Mouse (Mus musculus): ENCODE data around the gene 1700056E22Rik.

Gene 1700056E22Rik

GRCm38 (mm10) chr1:184014091-184014490 is 20.0 kb downstream of the 1700056E22Rik start:
- TF ChIP-seq GATA4 (IDR thresholded peaks at IDR 0.05; ENCODE audit: insufficient replicate concordance, low read length), result no peak

GRCm38 (mm10) chr1:184013106-184013505 is 21.0 kb downstream of the 1700056E22Rik start, which contains the start of gene Dusp10:
TSS of gene Dusp10 (plus strand) at chr1:184013302.
- TF ChIP-seq GATA4 (IDR thresholded peaks at IDR 0.05; ENCODE audit: insufficient replicate concordance, low read length), result no peak

- TF ChIP-seq GATA4 (IDR thresholded peaks at IDR 0.05; ENCODE audit: insufficient replicate concordance, low read length), result no peak
Observed at GRCm38 (mm10) chr1:184011311-184011710, 22.8 kb downstream of the 1700056E22Rik start.

GRCm38 (mm10) chr1:184006086-184006485 is 28.0 kb downstream of the 1700056E22Rik start:
- TF ChIP-seq GATA4 (IDR thresholded peaks at IDR 0.05; ENCODE audit: insufficient replicate concordance, low read length), result no peak

- TF ChIP-seq GATA4 (IDR thresholded peaks at IDR 0.05; ENCODE audit: insufficient replicate concordance, low read length), result no peak
Observed at GRCm38 (mm10) chr1:184005315-184006058, 28.6 kb downstream of the 1700056E22Rik start.

- no peak for TF ChIP-seq GATA4 (IDR thresholded peaks at IDR 0.05; ENCODE audit: insufficient replicate concordance, low read length)
Observed at GRCm38 (mm10) chr1:184004311-184004710, 29.8 kb downstream of the 1700056E22Rik start.

- no peak for TF ChIP-seq GATA4 (IDR thresholded peaks at IDR 0.05; ENCODE audit: insufficient replicate concordance, low read length)
Observed at GRCm38 (mm10) chr1:184002470-184002869, 31.6 kb downstream of the 1700056E22Rik start.

- no peak for TF ChIP-seq GATA4 (IDR thresholded peaks at IDR 0.05; ENCODE audit: insufficient replicate concordance, low read length)
Observed at GRCm38 (mm10) chr1:183997207-183997606, 36.9 kb downstream of the 1700056E22Rik start.

GRCm38 (mm10) chr1:183991921-183992320 is 42.2 kb downstream of the 1700056E22Rik start:
- no peak for TF ChIP-seq GATA4 (IDR thresholded peaks at IDR 0.05; ENCODE audit: insufficient replicate concordance, low read length)

- TF ChIP-seq GATA4 (IDR thresholded peaks at IDR 0.05; ENCODE audit: insufficient replicate concordance, low read length), result no peak
Observed at GRCm38 (mm10) chr1:183987711-183988245, 46.3 kb downstream of the 1700056E22Rik start.
